Mouse (Mus musculus) neural tube, embryonic 14.5 days (tissue): ENCODE results near the gene Raf1. TPM values are rescaled to one million over a fixed set of nuclear protein-coding genes. Genes with fewer than 3 reads are reported as not detected.
"Not testable (repeated sequence)": the region's sequence is repeated elsewhere in the genome, so short reads cannot be mapped to it uniquely, and the experiment has no call there.

Experiments
- ATAC-seq: fragments of 200-750 bp; cut with Nextera tagmentation; 2 replicates; pipeline ENCODE4 v1.8.0; 2017; ENCODE audit warnings: low read depth, mild to moderate bottlenecking, moderate TSS enrichment, moderate library complexity
- H3K27ac ChIP-seq: fragments of 300-500 bp; sonication (generic); 2 replicates; pipeline ENCODE4 v1.5.1; 2014; ENCODE audit warnings: low read depth, mild to moderate bottlenecking, control low read depth, low read length, moderate library complexity, mixed read lengths
- H3K27me3 ChIP-seq: fragments of 300-500 bp; sonication (generic); 2 replicates; pipeline ENCODE4 v1.6.1; 2014; ENCODE audit warnings: low read length; ENCODE audit not compliant: control insufficient read depth, insufficient read depth
- H3K36me3 ChIP-seq: fragments of 300-500 bp; sonication (generic); 2 replicates; pipeline ENCODE4 v1.6.1; 2014; ENCODE audit warnings: low read length, mixed read lengths; ENCODE audit not compliant: control insufficient read depth, insufficient read depth
- H3K4me1 ChIP-seq: fragments of 300-500 bp; sonication (generic); 2 replicates; pipeline ENCODE4 v1.6.1; 2014; ENCODE audit warnings: low read length; ENCODE audit not compliant: control insufficient read depth, insufficient read depth
- H3K4me2 ChIP-seq: fragments of 300-500 bp; sonication (generic); 2 replicates; pipeline ENCODE4 v1.6.1; 2014; ENCODE audit warnings: mild to moderate bottlenecking, low read depth, low read length, control low read depth
- H3K4me3 ChIP-seq: fragments of 300-500 bp; sonication (generic); 2 replicates; pipeline ENCODE4 v1.5.1; 2014; ENCODE audit warnings: low read depth, low read length, control low read depth, mixed read lengths
- H3K9ac ChIP-seq: fragments of 300-500 bp; sonication (generic); replicated peaks from 2 replicates; pipeline ENCODE4 v1.6.1; 2014; ENCODE audit warnings: low read depth, mild to moderate bottlenecking, control low read depth, low read length, mixed read lengths
- H3K9me3 ChIP-seq: fragments of 300-500 bp; sonication (generic); 2 replicates; pipeline ENCODE4 v1.6.1; 2016; ENCODE audit warnings: low read length; ENCODE audit not compliant: control insufficient read depth
- WGBS: fragments of 180-500 bp; shearing (Covaris S2); extraction: QIAGEN DNeasy Blood & Tissue Kit; methylation state at CpG from one replicate; pipeline ENCODE4 v1.1.7; 2014; 5-methylcytosine and 5-hydroxymethylcytosine counted together
- polyA plus RNA-seq: library from polyadenylated mRNA; unstranded; fragments of >200 nt; fragmentation: Nextera tagmentation; extraction: Ambion mirVana; gene quantifications from 2 replicates; pipeline ENCODE4 v1.2.1, GENCODE M21; 2014

The Raf1 gene
- polyA plus RNA-seq, 1 experiment from 2014 or later = 168 TPM

DNA sequence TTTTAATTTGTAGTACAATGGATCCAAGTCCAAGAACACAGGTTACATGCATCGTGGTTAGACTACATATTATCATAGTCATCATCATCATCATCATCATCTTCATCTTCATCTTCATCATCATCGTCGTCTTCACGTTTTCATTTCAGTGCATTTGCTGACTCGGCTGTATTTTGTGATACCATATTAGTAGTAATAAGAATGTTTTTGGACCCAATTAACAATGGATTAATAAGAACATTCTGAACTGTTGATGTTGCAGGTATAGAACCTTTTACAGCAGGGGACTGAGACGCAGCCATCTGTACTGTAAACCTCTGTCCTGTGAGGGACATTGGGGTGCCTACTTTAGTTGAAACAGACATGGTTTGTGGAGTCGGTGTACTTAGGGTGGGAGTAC is 38.2 kb downstream of the Raf1 start:
- not testable (repeated sequence) for H3K4me1 ChIP-seq, H3K9me3 ChIP-seq, H3K4me3 ChIP-seq, ATAC-seq, H3K4me2 ChIP-seq, H3K27ac ChIP-seq, H3K27me3 ChIP-seq, H3K9ac ChIP-seq
- WGBS = 96% methylated on average over 7 of the region's 7 CpGs
- peaks cover 29% of the 10 kb centered on the region for H3K36me3 ChIP-seq

DNA sequence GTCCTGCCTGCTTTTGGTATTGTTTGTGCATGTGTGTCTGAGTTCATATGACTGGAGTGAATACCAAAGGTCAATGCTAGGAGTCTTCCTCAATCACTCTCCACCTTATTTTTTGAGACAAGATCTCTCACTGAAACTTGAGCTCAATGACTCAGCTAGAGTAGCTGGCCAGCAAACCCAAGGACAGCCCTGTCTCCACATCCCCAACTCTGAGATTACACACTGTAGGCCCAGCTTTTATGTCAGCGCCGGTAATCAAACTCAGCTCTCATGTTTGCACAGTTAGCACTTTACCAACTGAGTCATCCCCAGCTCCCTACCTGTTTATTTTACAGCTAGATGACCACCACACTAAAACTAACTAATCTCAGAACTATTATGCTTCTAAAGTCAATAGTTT is 42.4 kb downstream of the Raf1 start:
- no peak for ATAC-seq
- H3K36me3 ChIP-seq = peaks cover 56% of the 10 kb centered on the region

DNA sequence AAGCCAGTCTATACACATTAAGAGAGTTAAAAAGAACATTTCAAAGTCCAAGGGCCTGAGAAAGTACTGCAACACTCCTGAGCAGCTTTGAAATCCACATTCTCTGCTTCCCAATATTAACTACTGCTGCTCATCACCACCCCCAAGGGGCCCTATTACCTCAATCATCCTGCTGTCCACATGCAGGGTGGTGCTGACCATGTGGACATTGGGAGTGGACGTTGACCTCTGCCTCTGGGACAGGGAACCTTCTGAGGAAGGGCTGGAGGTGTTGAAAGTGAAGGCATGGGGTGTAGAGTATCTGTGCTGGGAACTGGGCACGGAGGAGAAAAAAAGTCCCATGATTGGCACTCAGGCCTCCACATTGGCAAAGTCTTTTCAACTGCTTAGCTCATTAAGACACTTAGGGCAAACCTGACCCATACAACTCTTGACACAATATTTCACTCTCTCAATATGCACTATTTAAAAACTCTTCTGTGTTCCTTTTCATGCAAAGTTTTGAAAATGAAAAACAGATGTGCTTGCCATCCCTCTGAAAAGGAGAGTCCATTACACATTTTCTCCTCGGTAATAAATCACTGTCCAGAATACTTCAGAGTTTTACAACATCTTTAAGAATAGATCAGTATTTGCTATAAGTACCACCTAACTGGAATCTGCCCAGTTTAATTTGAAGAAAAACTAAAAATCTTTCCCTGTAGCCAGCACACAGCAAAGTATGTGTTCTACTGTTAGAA is 45.2 kb downstream of the Raf1 start:
- H3K27ac ChIP-seq = no peak overlapping the region
- no peak overlapping the region for H3K9ac ChIP-seq
- no peak for ATAC-seq
- H3K4me2 ChIP-seq = no peak overlapping the region
- no peak overlapping the region for H3K4me3 ChIP-seq
- H3K4me1 ChIP-seq = no peaks in the 10 kb centered on the region
- 93% methylated on average over 3 of the region's 3 CpGs for WGBS
- peaks cover 63% of the 10 kb centered on the region for H3K36me3 ChIP-seq
- no peaks in the 10 kb centered on the region for H3K9me3 ChIP-seq
- H3K27me3 ChIP-seq = no peaks in the 10 kb centered on the region

More for the DNA sequence above, 42.4 kb downstream of the Raf1 start:
- no peak overlapping the region for H3K9ac ChIP-seq
- no peak overlapping the region for H3K4me3 ChIP-seq
- H3K27ac ChIP-seq = no peak overlapping the region
- H3K4me1 ChIP-seq = no peaks in the 10 kb centered on the region
- H3K4me2 ChIP-seq = no peak overlapping the region
- 99% methylated on average over 2 of the region's 2 CpGs for WGBS
- no peaks in the 10 kb centered on the region for H3K9me3 ChIP-seq
- H3K27me3 ChIP-seq = no peaks in the 10 kb centered on the region

DNA sequence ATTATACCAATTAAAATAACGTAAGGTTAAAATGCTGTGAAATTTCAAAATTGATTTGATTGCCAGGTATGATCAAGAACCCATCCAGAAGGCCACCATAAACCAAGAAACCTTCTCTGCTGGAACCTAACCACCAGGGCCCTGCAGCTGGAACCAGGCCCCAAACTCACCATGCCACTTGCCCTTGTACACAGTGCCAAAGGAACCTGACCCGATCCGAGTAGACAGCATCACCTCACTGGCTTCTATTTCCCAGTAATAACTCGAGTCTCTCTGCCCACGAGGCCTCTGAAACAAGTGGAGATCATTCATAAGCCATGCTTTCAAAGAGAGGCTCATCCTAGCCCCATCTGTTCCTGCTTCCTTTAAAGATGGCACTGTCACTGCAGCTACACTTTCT is 50.3 kb downstream of the Raf1 start:
- 94% methylated on average over 5 of the region's 5 CpGs for WGBS
- Histone ChIP-seq H3K4me3 (no peak overlapping the region), H3K27ac (no peak overlapping the region), H3K36me3 (peaks cover 64% of the 10 kb centered on the region), H3K4me2 (no peak overlapping the region), H3K4me1 (no peaks in the 10 kb centered on the region), H3K9me3 (no peaks in the 10 kb centered on the region), H3K27me3 (no peaks in the 10 kb centered on the region), H3K9ac (no peak overlapping the region)
- no peak for ATAC-seq

DNA sequence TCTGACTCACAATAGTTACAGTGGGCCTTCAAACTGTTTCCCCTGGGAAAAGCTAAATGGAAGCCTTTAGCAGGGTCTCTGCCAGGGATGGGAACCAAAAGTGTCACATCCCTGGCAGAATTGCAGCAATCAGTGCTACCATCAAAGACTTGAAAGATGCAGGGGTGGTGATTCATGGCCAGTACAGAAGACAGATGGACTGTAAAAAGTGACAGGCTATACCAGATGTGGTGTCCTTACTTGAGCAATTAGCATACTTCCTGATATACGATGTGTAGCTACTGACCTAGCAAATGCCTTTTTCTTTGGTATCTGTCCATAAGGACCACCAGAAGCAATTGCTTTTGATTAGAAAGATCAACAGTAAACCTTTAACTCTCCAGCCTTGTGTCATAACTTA is 55.5 kb downstream of the Raf1 start:
- WGBS = 54% methylated on average over 1 of the region's 1 CpGs
- Histone ChIP-seq H3K27ac (no peak overlapping the region), H3K4me3 (no peak overlapping the region), H3K4me1 (no peaks in the 10 kb centered on the region), H3K27me3 (no peaks in the 10 kb centered on the region), H3K36me3 (peaks cover 91% of the 10 kb centered on the region), H3K9me3 (no peaks in the 10 kb centered on the region), H3K9ac (no peak overlapping the region), H3K4me2 (no peak overlapping the region)
- ATAC-seq = no peak

DNA sequence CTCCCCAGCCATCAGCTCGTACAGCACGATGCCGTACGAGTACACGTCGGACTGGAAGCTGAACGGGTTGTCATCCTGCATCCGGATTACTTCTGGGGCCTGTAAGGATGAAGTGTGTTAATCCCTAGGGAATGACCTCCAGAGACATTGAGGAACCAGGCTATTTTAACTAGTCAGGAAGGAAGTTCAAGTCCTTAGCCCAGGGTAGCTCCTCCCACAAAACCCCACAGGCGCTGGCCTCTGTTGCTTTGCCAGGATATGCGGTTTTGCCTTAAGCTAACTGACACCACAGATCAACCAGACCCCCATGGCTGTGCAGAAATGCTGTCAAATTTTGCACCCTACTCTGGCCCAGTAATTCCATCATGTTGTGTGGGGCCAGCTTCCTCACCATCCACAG is 56.6 kb downstream of the Raf1 start:
- no peaks in the 10 kb centered on the region for H3K27me3 ChIP-seq
- peaks cover 89% of the 10 kb centered on the region for H3K36me3 ChIP-seq
- no peak overlapping the region for H3K27ac ChIP-seq
- WGBS = 93% methylated on average over 10 of the region's 10 CpGs
- H3K4me1 ChIP-seq = no peaks in the 10 kb centered on the region
- H3K4me3 ChIP-seq = no peak overlapping the region
- H3K9me3 ChIP-seq = no peaks in the 10 kb centered on the region
- H3K4me2 ChIP-seq = no peak overlapping the region
- ATAC-seq = no peak
- H3K9ac ChIP-seq = no peak overlapping the region

DNA sequence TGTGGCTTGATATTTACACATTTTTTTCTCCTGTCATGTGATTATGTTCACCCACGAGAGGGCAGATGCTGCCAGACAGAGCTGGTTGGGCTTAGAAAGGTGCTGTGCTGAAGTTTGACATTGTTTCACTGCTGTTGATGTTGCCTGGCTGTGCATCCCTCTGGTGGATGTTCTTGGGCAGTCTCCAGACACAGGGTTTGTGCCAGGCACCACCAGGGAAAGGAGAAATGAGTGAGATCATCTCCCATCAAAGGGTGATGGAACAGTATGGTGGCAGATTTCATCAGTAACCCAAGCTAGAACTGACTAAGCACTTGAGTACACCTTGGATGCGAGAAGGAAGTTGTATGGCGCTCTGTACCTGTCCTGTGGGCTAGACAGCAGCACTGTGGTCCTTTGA is 60.5 kb downstream of the Raf1 start:
- no peak overlapping the region for H3K4me2 ChIP-seq
- H3K27me3 ChIP-seq = no peaks in the 10 kb centered on the region
- no peak overlapping the region for H3K9ac ChIP-seq
- H3K4me1 ChIP-seq = no peaks in the 10 kb centered on the region
- WGBS = 93% methylated on average over 3 of the region's 3 CpGs
- ATAC-seq = no peak
- H3K27ac ChIP-seq = no peak overlapping the region
- peaks cover 84% of the 10 kb centered on the region for H3K36me3 ChIP-seq
- no peak overlapping the region for H3K4me3 ChIP-seq
- no peaks in the 10 kb centered on the region for H3K9me3 ChIP-seq

DNA sequence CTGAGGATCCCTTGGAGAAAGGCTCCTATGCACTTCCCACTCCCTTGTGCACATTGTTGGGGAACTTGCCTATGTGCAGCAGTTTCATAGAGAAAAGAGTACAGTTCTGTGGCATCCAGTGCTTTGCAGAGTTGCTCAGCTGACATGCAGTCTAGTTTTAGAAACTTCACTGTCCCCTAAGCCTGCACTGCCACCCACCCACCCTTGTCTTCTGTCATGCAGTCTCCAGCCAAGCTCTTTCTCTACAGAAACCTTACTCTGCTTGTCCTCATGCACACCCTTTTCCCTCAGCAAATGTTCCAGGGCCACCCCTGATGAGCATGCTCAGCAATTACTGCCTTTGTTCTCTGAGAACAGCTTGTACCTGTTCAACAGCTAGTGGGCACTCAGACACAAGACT is 62.6 kb downstream of the Raf1 start:
- no peak for ATAC-seq
- H3K9ac ChIP-seq = no peak overlapping the region
- no peaks in the 10 kb centered on the region for H3K9me3 ChIP-seq
- H3K4me2 ChIP-seq = no peak overlapping the region
- no peak overlapping the region for H3K4me3 ChIP-seq
- no peaks in the 10 kb centered on the region for H3K4me1 ChIP-seq
- no peaks in the 10 kb centered on the region for H3K27me3 ChIP-seq
- no peak overlapping the region for H3K27ac ChIP-seq
- peaks cover 68% of the 10 kb centered on the region for H3K36me3 ChIP-seq

DNA sequence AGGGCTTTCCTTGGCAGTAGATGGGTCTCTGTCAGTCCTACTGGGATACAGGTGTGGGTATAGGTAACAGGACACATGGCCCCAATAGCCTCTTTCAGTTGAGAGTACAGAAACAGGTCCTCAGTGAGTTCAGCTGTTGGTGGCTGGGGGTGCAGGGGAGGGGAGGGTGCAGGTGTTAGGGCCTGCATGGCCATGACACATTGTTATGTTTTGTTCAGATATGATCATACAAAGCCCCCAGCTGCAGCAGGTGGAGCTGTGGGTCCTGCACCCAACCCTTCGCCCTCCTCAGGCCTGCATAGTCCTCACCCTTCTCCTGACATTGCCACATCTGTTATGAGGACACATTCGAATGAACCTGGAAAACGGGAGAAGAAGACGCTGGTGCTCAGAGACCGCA is 66.1 kb downstream of the Raf1 start:
- no peaks in the 10 kb centered on the region for H3K9me3 ChIP-seq
- 95% methylated on average over 5 of the region's 5 CpGs for WGBS
- H3K4me2 ChIP-seq = no peak overlapping the region
- H3K36me3 ChIP-seq = peaks cover 34% of the 10 kb centered on the region
- no peaks in the 10 kb centered on the region for H3K4me1 ChIP-seq
- no peaks in the 10 kb centered on the region for H3K27me3 ChIP-seq
- no peak overlapping the region for H3K9ac ChIP-seq
- H3K4me3 ChIP-seq = no peak overlapping the region
- no peak overlapping the region for H3K27ac ChIP-seq
- ATAC-seq = no peak
